Mouse (Mus musculus) lung, embryonic 16.5 days (tissue): ENCODE measurements around the gene Otx1. TPM values are rescaled to one million over a fixed set of nuclear protein-coding genes. Genes with fewer than 3 reads are reported as not detected.

Experiments
- ATAC-seq: fragments of 200-750 bp; cut with Nextera tagmentation; 2 replicates; pipeline ENCODE4 v1.8.0; 2017; ENCODE audit warnings: low read depth, mild to moderate bottlenecking, moderate library complexity
- H3K27ac ChIP-seq: fragments of 300-500 bp; sonication (generic); 2 replicates; pipeline ENCODE4 v1.5.1; 2014; ENCODE audit warnings: mild to moderate bottlenecking, control low read depth, low read length
- H3K27me3 ChIP-seq: fragments of 300-500 bp; sonication (generic); 2 replicates; pipeline ENCODE4 v1.6.1; 2014; ENCODE audit warnings: low read depth, low read length, mixed read lengths; ENCODE audit not compliant: control insufficient read depth, insufficient read depth
- H3K36me3 ChIP-seq: fragments of 300-500 bp; sonication (generic); 2 replicates; pipeline ENCODE4 v1.6.1; 2014; ENCODE audit warnings: low read length; ENCODE audit not compliant: control insufficient read depth, insufficient read depth
- H3K4me1 ChIP-seq: fragments of 300-500 bp; sonication (generic); replicated peaks from 2 replicates; pipeline ENCODE4 v1.6.1; 2014; ENCODE audit warnings: low read length, mixed read lengths; ENCODE audit not compliant: control insufficient read depth, insufficient read depth
- H3K4me2 ChIP-seq: fragments of 300-500 bp; sonication (generic); 2 replicates; pipeline ENCODE4 v1.6.1; 2014; ENCODE audit warnings: low read depth, low read length, control low read depth
- H3K4me3 ChIP-seq: fragments of 300-500 bp; sonication (generic); 2 replicates; pipeline ENCODE4 v1.5.1; 2014; ENCODE audit warnings: mild to moderate bottlenecking, low read length, control low read depth
- H3K9ac ChIP-seq: fragments of 300-500 bp; sonication (generic); 2 replicates; pipeline ENCODE4 v1.6.1; 2014; ENCODE audit warnings: low read length, control low read depth
- H3K9me3 ChIP-seq: fragments of 300-500 bp; sonication (generic); 2 replicates; pipeline ENCODE4 v1.6.1; 2016; ENCODE audit warnings: low read length; ENCODE audit not compliant: control insufficient read depth
- WGBS: fragments of 180-500 bp; shearing (Covaris S2); extraction: QIAGEN DNeasy Blood & Tissue Kit; methylation state at CpG from one replicate; pipeline ENCODE4 v1.1.7; 2014; 5-methylcytosine and 5-hydroxymethylcytosine counted together
- polyA plus RNA-seq: library from polyadenylated mRNA; unstranded; fragments of >200 nt; fragmentation: Nextera tagmentation; extraction: Ambion mirVana; gene quantifications from 2 replicates; pipeline ENCODE4 v1.2.1, GENCODE M21; 2015

The Otx1 gene
- polyA plus RNA-seq, 1 experiment from 2014 or later: 0.59 TPM

- ATAC-seq: peak; percentile 84
- peak overlapping the region; percentile 96 for H3K4me2 ChIP-seq
- H3K27ac ChIP-seq: no peak overlapping the region
- peaks cover 85% of the 10 kb centered on the region for H3K27me3 ChIP-seq
- H3K9me3 ChIP-seq: no peaks in the 10 kb centered on the region
- H3K9ac ChIP-seq: peak overlapping the region; percentile 60
- H3K36me3 ChIP-seq: no peaks in the 10 kb centered on the region
- WGBS: under 1% methylated on average over 44 of the region's 59 CpGs
- H3K4me3 ChIP-seq: peak overlapping the region; percentile 59
- H3K4me1 ChIP-seq: peaks cover 28% of the 10 kb centered on the region
These were observed 1.2 kb downstream of the Otx1 start for GRCm38 (mm10) chr11:22001321-22002061.

DNA sequence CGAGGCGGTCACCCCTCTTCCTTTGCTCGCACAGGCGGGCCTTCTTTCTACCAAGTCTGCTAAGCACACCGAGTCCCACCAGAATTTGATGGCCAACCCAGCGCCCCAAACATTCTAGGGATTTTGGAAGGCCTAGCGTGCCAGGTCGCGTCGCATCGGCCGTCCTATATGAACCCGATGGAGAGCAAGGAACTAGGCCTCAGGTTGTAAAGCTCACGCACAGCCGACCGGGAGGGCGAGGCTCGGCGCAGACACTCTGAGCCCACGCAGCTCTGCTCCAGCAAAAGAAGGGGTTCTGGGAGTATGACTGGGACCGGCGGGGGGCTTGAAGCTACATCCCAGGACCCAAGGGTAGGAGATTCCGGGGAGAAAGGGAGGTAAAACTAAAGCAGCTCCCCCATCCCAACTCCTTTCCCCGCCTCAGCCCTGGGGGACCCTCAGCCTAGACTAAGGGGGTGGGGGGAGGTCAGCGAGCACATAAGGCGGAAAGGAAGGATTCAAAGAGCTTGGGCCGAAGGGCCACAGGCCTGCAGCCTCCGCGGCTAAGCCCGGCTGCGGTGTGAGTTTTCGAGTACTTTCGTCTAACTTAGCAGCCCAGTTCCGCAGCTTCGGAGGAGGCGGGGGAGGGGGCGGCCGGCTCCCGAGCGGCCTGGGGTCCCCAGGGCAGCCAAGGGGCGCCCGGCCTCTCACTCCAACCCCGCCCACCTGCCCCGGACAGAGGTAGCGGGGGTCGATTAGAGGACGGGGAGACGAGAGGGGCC, 2.2 kb downstream of the Otx1 start:
- Histone ChIP-seq H3K9me3 (no peaks in the 10 kb centered on the region), H3K4me2 (peak overlapping the region; percentile 96), H3K4me3 (peak overlapping the region; percentile 59), H3K27ac (no peak overlapping the region), H3K27me3 (peaks cover 87% of the 10 kb centered on the region), H3K4me1 (peaks cover 30% of the 10 kb centered on the region), H3K9ac (peak overlapping the region; percentile 40; the same call in 1 of the 2 replicates), H3K36me3 (no peaks in the 10 kb centered on the region)
- WGBS: 4% methylated on average over 47 of the region's 48 CpGs
- ATAC-seq: no peak

- Histone ChIP-seq H3K36me3 (no peaks in the 10 kb centered on the region), H3K27ac (no peak overlapping the region), H3K4me2 (no peak overlapping the region), H3K27me3 (peaks cover 87% of the 10 kb centered on the region), H3K4me1 (peaks cover 30% of the 10 kb centered on the region), H3K9me3 (no peaks in the 10 kb centered on the region), H3K4me3 (no peak overlapping the region), H3K9ac (no peak overlapping the region)
- no peak for ATAC-seq
- 11% methylated on average over 31 of the region's 31 CpGs for WGBS
These were observed 3.0 kb downstream of the Otx1 start for GRCm38 (mm10) chr11:21999396-22000315.

GRCm38 (mm10) chr11:21998141-21999047, 4.3 kb downstream of the Otx1 start:
- Histone ChIP-seq H3K27me3 (peaks cover 87% of the 10 kb centered on the region), H3K4me3 (no peak overlapping the region), H3K36me3 (no peaks in the 10 kb centered on the region), H3K9me3 (no peaks in the 10 kb centered on the region), H3K4me2 (no peak overlapping the region), H3K27ac (no peak overlapping the region), H3K9ac (no peak overlapping the region), H3K4me1 (peaks cover 31% of the 10 kb centered on the region)
- no peak for ATAC-seq
- 11% methylated on average over 32 of the region's 32 CpGs for WGBS

DNA sequence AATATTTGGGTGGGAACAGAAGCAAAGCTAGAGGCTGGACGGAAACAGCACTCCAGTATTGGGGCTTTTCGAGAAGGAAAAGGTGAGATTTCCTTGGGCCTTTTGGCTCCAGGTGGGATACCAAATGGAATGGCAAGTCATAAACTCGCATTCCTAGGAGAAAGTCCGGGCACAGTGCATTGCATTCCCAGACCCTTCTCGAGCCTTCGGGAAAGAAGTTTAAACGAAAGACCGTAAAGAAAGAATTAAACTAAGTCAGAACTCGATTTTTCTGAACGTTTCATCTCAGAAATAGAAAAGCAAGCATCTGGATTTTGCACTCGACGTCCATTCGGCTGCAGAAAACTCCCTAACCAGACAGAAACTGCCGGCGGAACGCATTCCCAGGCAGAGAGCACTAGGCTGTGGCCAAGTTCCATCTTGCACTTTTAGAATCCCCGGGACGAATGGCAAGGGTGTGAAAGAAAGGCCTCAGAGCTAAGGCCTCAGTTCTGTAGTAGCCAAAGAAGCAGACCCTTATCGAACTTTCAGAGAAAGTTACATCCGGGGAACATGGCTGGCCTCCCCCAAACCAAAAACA, 5.0 kb downstream of the Otx1 start:
- Histone ChIP-seq H3K4me2 (no peak overlapping the region), H3K36me3 (no peaks in the 10 kb centered on the region), H3K9ac (no peak overlapping the region), H3K9me3 (no peaks in the 10 kb centered on the region), H3K27ac (no peak overlapping the region), H3K4me1 (peaks cover 33% of the 10 kb centered on the region), H3K4me3 (no peak overlapping the region), H3K27me3 (peaks cover 90% of the 10 kb centered on the region)
- 3% methylated on average over 20 of the region's 20 CpGs for WGBS
- ATAC-seq: no peak

DNA sequence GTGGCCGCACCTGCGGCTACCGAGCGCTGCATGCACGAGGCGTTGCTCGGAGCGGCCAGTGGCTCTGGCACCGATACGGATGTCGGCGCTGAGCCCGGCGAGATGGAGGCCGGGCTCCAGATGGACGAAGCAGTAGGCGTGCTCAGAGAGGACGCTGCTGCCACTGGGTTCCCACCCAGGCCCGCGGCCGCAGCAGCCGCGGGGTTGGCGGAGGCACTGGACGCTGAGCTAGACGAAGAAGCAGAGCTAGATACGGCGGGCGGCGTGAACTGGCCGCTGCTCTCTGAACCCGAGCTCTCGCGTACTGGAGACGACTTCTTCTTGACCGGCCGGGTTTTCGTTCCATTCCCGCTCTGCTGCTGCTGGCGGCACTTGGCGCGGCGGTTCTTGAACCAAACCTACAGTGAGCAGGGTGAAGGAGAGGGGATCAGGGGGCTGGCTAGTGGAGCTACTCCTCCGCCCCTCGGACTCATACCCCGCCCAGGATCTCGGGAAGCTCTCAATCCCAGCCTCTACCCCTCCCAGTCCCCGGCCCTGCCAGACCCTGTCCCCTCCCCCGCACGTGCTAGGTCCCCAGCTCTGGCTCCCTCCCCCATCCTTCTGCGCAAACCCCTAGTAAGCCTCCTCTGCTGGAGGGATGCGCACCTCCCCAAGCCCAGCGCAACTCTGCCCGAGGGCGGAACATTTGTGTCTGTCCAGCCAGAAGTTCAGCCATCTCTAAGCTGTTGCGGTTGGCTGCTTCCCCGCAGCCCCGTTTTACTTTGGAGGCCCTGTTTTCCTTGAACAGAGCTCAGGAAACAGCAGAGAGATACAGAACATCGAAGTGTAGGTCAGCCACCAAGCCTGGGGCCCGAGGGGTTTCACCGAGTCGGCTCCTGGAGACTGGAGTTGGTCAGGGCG, 5.8 kb downstream of the Otx1 start:
- WGBS: 2% methylated on average over 61 of the region's 63 CpGs
- ATAC-seq: peak; percentile 18; the same call in 1 of the 2 replicates
- no peak overlapping the region for H3K27ac ChIP-seq

GRCm38 (mm10) chr11:21996325-21996647, 6.4 kb downstream of the Otx1 start:
- Histone ChIP-seq H3K36me3 (no peaks in the 10 kb centered on the region), H3K27ac (no peak overlapping the region), H3K4me2 (peak overlapping the region; percentile 55), H3K9ac (no peak overlapping the region), H3K4me1 (peaks cover 20% of the 10 kb centered on the region), H3K4me3 (peak overlapping the region; percentile 37), H3K27me3 (peaks cover 83% of the 10 kb centered on the region), H3K9me3 (no peaks in the 10 kb centered on the region)
- ATAC-seq: no peak
- WGBS: 4% methylated on average over 13 of the region's 13 CpGs

More for the DNA sequence above, 5.8 kb downstream of the Otx1 start:
- Histone ChIP-seq H3K4me1 (peaks cover 26% of the 10 kb centered on the region), H3K4me2 (peak overlapping the region; percentile 55), H3K27me3 (peaks cover 86% of the 10 kb centered on the region), H3K9me3 (no peaks in the 10 kb centered on the region), H3K4me3 (peak overlapping the region; percentile 37), H3K9ac (no peak overlapping the region), H3K36me3 (no peaks in the 10 kb centered on the region)
